Mouse (Mus musculus): ENCODE results near the gene 1700024G13Rik.
A peak's percentile ranks its signal among the peaks of the same experiment; 100 is the strongest.
"Not testable (repeated sequence)": the region's sequence is repeated elsewhere in the genome, so short reads cannot be mapped to it uniquely, and the experiment has no call there.

The 1700024G13Rik gene

DNA sequence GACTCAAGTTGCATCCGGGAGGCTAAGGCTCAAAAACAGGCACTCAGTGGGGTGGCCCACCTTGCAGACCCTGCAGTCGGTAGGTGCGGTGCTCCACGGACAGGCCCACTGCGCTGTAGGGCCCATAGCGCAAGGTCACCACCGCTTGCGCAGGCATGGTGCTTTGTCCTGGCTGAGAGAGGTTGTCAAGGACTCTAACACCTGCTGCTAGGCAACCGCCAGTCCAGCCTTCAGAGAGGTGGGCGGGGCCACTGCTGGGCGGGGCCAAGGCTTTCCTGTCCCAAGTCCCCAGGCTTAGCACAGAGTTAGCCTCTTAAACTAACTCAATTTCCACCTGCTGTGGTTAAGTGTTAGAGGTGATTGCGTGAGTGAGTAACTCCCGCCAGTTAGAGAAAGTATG, at the start of gene 1700024G13Rik:
Gene 1700024G13Rik, minus strand, starts transcription at position 196 of the 400 bp plus-strand sequence.
- peaks cover 14% of the 10 kb centered on the region for H3K4me1 ChIP-seq (replicated peaks; ENCODE audit: low read depth, low read length)
- peaks cover 71% of the 10 kb centered on the region for H3K27me3 ChIP-seq (ENCODE audit: insufficient read depth, low read length)
- H3K36me3 ChIP-seq (ENCODE audit: insufficient read depth, low read length): no peaks in the 10 kb centered on the region
- H3K9me3 ChIP-seq (ENCODE audit: low read length): peaks cover 5% of the 10 kb centered on the region; the same call in 1 of the 2 replicates
- TF ChIP-seq POU5F1 (IDR thresholded peaks at IDR 0.05; ENCODE audit: borderline replicate concordance, low read length): no peak
- no peak for TF ChIP-seq CTCF (conservative IDR thresholded peaks at IDR 0.05; ENCODE audit: low read length)
- TF ChIP-seq NANOG (IDR thresholded peaks at IDR 0.05; ENCODE audit: borderline replicate concordance, low read length): no peak
- H3K4me3 ChIP-seq (replicated peaks; ENCODE audit: low read length): no peak within 1 kb of the TSS

DNA sequence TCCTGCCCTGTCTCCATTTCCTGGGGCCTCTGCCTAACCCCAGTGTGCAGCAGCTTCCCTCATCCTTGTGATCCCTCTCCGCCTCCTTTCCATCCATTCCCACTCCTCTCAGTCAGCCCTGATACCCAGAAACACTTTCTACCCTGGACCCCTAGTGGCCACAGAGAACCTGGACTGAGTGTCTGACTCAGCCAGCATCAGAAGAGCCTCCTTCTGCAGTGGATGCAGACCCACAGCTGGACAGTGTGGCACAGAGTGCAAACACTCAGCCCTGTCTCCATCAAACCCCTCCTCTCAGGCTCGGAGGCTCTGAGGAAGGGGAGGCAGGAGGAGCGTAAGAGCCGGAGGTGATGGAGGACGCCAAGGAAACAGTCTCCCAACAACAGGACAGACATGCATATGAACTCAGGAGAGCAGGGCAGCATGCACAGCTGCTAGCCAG, 49.2 kb upstream of the 1700024G13Rik start:
- Histone ChIP-seq H3K27me3 (ENCODE audit: insufficient read depth, low read length) (peaks cover 26% of the 10 kb centered on the region), H3K4me1 (replicated peaks; ENCODE audit: low read depth, low read length) (peaks cover 5% of the 10 kb centered on the region; the same call in 1 of the 2 replicates), H3K4me3 (replicated peaks; ENCODE audit: low read length) (no peak overlapping the region), H3K36me3 (ENCODE audit: insufficient read depth, low read length) (no peaks in the 10 kb centered on the region), H3K9me3 (ENCODE audit: low read length) (no peaks in the 10 kb centered on the region)
- TF ChIP-seq POU5F1 (IDR thresholded peaks at IDR 0.05; ENCODE audit: borderline replicate concordance, low read length): no peak
- TF ChIP-seq CTCF (conservative IDR thresholded peaks at IDR 0.05; ENCODE audit: low read length): peak; percentile 29
- TF ChIP-seq NANOG (IDR thresholded peaks at IDR 0.05; ENCODE audit: borderline replicate concordance, low read length): no peak

DNA sequence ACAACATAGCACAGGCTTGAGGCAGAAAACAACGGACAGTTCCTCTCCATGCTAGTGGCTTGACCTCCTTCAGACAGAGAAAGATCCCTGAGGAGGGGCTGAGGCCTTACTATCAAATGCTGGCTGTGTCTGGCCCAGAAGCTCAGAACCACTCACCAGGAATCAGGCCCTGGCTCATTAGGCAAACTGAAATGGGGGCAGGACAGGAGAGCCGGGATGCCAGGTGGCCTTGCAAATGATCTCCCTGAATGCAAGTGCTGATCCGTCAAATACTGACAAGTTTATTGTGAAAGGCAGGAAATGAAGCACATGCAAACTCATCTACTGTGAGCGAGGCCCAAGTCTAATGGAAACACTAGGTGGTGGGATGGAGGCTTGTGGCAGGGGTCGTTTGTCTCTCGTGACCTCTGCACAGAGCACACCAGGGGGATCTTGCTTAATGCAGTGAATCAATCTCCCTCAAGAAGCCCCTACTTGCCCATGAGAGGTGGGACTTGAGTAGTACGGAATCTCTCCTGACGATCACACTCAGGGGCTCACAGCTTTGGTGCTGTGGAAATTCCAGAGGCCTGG, 40.9 kb upstream of the 1700024G13Rik start:
- peaks cover 21% of the 10 kb centered on the region for H3K4me1 ChIP-seq (replicated peaks; ENCODE audit: low read depth, low read length)
- peaks cover 45% of the 10 kb centered on the region for H3K27me3 ChIP-seq (ENCODE audit: insufficient read depth, low read length)
- no peaks in the 10 kb centered on the region for H3K9me3 ChIP-seq (ENCODE audit: low read length)
- H3K4me3 ChIP-seq (replicated peaks; ENCODE audit: low read length): no peak overlapping the region
- no peak for TF ChIP-seq NANOG (IDR thresholded peaks at IDR 0.05; ENCODE audit: borderline replicate concordance, low read length)
- TF ChIP-seq POU5F1 (IDR thresholded peaks at IDR 0.05; ENCODE audit: borderline replicate concordance, low read length): no peak
- TF ChIP-seq CTCF (conservative IDR thresholded peaks at IDR 0.05; ENCODE audit: low read length): no peak
- no peaks in the 10 kb centered on the region for H3K36me3 ChIP-seq (ENCODE audit: insufficient read depth, low read length)

DNA sequence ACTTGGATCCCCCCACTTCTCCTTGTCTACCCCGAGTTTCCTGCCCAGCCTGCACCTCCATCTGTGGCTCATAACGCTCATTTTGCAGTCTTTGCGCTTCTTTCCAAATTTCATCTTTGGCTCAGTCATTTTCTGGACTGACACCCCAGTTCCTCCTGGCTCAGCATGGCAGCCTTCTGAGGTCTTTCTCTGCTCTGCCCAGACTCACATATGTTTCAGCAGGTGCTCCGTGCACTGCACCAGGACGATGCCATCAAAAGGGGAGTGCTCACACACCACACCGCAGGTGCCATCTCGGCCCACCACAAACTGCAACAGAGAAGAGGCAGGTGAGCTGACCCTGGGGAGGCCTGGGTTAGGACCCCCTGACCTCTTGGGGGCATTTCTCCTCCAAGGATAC, 35.8 kb upstream of the 1700024G13Rik start:
- TF ChIP-seq CTCF (conservative IDR thresholded peaks at IDR 0.05; ENCODE audit: low read length): no peak
- no peak for TF ChIP-seq POU5F1 (IDR thresholded peaks at IDR 0.05; ENCODE audit: borderline replicate concordance, low read length)
- no peak for TF ChIP-seq NANOG (IDR thresholded peaks at IDR 0.05; ENCODE audit: borderline replicate concordance, low read length)
- Histone ChIP-seq H3K4me3 (replicated peaks; ENCODE audit: low read length) (no peak overlapping the region), H3K4me1 (replicated peaks; ENCODE audit: low read depth, low read length) (peaks cover 18% of the 10 kb centered on the region), H3K36me3 (ENCODE audit: insufficient read depth, low read length) (no peaks in the 10 kb centered on the region), H3K9me3 (ENCODE audit: low read length) (no peaks in the 10 kb centered on the region), H3K27me3 (ENCODE audit: insufficient read depth, low read length) (peaks cover 74% of the 10 kb centered on the region)

DNA sequence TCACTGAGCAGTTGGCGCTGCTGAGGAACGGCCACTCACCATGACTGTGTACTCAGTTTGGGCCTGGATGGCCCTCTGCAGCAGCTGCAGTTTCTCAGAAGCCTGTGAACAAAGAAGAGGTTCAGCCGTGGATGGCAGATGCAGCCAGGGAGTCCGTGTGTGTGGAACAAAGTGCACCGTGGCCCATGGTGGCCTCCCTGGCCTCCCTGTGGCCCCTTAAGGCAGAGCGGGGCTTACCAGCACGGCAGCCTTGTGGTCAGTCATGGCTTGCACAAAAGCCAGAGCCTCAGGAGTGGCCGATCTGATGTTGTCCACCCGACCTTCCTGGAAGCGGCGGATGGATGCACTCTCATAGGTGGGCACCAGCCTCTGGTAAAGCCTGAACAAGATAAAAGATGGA, 30.6 kb upstream of the 1700024G13Rik start:
- peak overlapping the region; percentile 27 for H3K4me3 ChIP-seq (replicated peaks; ENCODE audit: low read length)
- peaks cover 8% of the 10 kb centered on the region for H3K9me3 ChIP-seq (ENCODE audit: low read length)
- TF ChIP-seq NANOG (IDR thresholded peaks at IDR 0.05; ENCODE audit: borderline replicate concordance, low read length) (no peak), POU5F1 (IDR thresholded peaks at IDR 0.05; ENCODE audit: borderline replicate concordance, low read length) (no peak), CTCF (conservative IDR thresholded peaks at IDR 0.05; ENCODE audit: low read length) (no peak)
- H3K4me1 ChIP-seq (replicated peaks; ENCODE audit: low read depth, low read length): no peaks in the 10 kb centered on the region
- peaks cover 42% of the 10 kb centered on the region for H3K27me3 ChIP-seq (ENCODE audit: insufficient read depth, low read length)
- no peaks in the 10 kb centered on the region for H3K36me3 ChIP-seq (ENCODE audit: insufficient read depth, low read length)

DNA sequence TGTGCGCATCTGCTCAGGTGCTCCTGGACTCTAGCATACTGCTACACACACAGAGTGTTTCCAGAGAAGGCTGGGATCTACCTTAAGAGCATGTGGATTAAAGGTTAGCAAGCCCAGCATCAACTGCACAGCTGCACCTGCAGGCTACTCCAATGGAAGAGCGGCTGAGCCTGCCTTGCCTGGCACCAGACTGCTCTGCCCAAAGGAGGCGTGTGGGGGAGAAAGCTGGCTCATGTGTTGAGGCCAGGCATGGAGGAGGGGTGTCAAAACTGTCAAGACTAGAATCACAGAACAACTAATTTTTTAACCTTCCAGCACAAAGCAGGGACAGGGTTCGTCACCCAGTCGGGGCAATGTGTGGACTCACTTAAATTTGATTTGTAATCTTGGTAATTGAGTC, 23.9 kb upstream of the 1700024G13Rik start:
- TF ChIP-seq NANOG (IDR thresholded peaks at IDR 0.05; ENCODE audit: borderline replicate concordance, low read length): no peak
- no peak for TF ChIP-seq POU5F1 (IDR thresholded peaks at IDR 0.05; ENCODE audit: borderline replicate concordance, low read length)
- no peak for TF ChIP-seq CTCF (conservative IDR thresholded peaks at IDR 0.05; ENCODE audit: low read length)
- Histone ChIP-seq H3K4me1 (replicated peaks; ENCODE audit: low read depth, low read length) (peaks cover 16% of the 10 kb centered on the region; the same call in 1 of the 2 replicates), H3K27me3 (ENCODE audit: insufficient read depth, low read length) (peaks cover 21% of the 10 kb centered on the region), H3K36me3 (ENCODE audit: insufficient read depth, low read length) (no peaks in the 10 kb centered on the region), H3K9me3 (ENCODE audit: low read length) (peaks cover 4% of the 10 kb centered on the region), H3K4me3 (replicated peaks; ENCODE audit: low read length) (no peak overlapping the region)

DNA sequence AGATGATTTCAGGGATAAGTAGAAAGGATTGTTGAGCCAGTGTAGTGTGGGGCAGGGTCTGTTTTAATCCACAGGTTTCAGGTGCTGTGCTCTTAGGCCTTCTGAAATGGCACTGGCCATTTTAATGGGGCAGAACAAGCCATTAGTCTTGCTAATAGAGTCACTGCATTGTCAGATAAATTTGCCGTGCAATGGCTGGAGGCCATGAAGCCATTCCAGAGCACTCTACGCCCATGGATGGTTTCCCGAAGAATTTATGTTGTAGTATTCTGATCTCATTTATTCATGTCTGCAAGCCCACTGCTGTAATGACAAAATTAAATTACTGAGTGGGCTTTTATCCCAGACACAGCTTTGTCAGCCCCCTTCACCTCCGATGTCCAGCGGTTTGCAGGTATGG, 21.9 kb upstream of the 1700024G13Rik start:
- peaks cover 16% of the 10 kb centered on the region for H3K27me3 ChIP-seq (ENCODE audit: insufficient read depth, low read length)
- 0 out of 2 replicates have a peak, but pooled peaks cover 2% of the 10 kb centered on the region for H3K9me3 ChIP-seq (ENCODE audit: low read length)
- H3K4me3 ChIP-seq (replicated peaks; ENCODE audit: low read length): no peak overlapping the region
- H3K4me1 ChIP-seq (replicated peaks; ENCODE audit: low read depth, low read length): peaks cover 23% of the 10 kb centered on the region
- no peaks in the 10 kb centered on the region for H3K36me3 ChIP-seq (ENCODE audit: insufficient read depth, low read length)
- no peak for TF ChIP-seq NANOG (IDR thresholded peaks at IDR 0.05; ENCODE audit: borderline replicate concordance, low read length)
- no peak for TF ChIP-seq CTCF (conservative IDR thresholded peaks at IDR 0.05; ENCODE audit: low read length)
- TF ChIP-seq POU5F1 (IDR thresholded peaks at IDR 0.05; ENCODE audit: borderline replicate concordance, low read length): no peak

DNA sequence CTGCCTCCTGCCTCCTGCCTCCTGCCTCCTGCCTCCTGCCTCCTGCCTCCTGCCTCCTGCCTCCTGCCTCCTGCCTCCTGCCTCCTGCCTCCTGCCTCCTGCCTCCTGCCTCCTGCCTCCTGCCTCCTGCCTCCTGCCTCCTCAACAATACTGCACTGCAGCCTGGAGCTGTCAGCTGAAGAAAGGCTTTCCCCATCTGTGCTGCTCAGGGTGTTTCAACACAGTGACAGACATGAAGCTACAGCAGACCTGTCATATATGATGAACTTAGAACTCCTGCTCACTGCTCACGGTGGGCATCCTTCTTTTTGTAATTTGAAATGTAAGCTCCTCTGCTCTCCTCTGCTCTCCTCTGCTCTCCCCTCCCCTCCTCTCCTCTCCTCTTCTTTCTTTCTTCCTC, 17.2 kb upstream of the 1700024G13Rik start:
- H3K36me3 ChIP-seq (ENCODE audit: insufficient read depth, low read length); H3K9me3 ChIP-seq (ENCODE audit: low read length); H3K4me3 ChIP-seq (replicated peaks; ENCODE audit: low read length): not testable (repeated sequence)
- H3K4me1 ChIP-seq (replicated peaks; ENCODE audit: low read depth, low read length): peaks cover 20% of the 10 kb centered on the region
- peaks cover 23% of the 10 kb centered on the region for H3K27me3 ChIP-seq (ENCODE audit: insufficient read depth, low read length)

DNA sequence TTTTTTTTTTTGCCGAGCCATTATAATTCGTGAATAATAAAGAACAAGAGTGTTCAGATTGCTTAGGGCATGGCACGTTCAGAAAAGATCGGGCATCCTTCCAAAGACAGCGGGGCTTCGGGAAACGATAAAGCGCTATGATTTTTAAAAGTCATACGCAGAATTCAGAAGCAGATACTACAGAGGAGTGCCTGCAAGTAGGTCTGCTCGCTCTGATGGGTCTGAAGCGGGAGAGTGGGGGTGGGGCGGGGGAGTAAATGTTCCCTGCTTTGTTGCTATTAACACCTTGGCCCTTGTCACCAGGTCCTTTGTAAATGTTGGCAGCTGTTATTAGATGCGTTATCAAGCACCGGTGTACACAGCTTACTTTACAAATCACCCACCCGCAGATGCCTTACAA, 6.6 kb downstream of the 1700024G13Rik start:
- TF ChIP-seq NANOG (IDR thresholded peaks at IDR 0.05; ENCODE audit: borderline replicate concordance, low read length) (no peak), CTCF (conservative IDR thresholded peaks at IDR 0.05; ENCODE audit: low read length) (no peak), POU5F1 (IDR thresholded peaks at IDR 0.05; ENCODE audit: borderline replicate concordance, low read length) (no peak)
- Histone ChIP-seq H3K27me3 (ENCODE audit: insufficient read depth, low read length) (peaks cover 83% of the 10 kb centered on the region), H3K36me3 (ENCODE audit: insufficient read depth, low read length) (no peaks in the 10 kb centered on the region), H3K4me3 (replicated peaks; ENCODE audit: low read length) (peak overlapping the region; percentile 7; the same call in 1 of the 2 replicates), H3K4me1 (replicated peaks; ENCODE audit: low read depth, low read length) (peaks cover 58% of the 10 kb centered on the region), H3K9me3 (ENCODE audit: low read length) (peaks cover 5% of the 10 kb centered on the region; the same call in 1 of the 2 replicates)
